Mouse (Mus musculus) CD4-positive, CD25-positive, alpha-beta regulatory T cell, adult 4 months (primary cell): Measurements from ENCODE around the gene Ttc8. TPM values are rescaled to one million over a fixed set of nuclear protein-coding genes. Genes with fewer than 3 reads are reported as not detected.

Source experiments
- ATAC-seq: one replicate; pipeline ENCODE4 v1.8.0; 2017
- polyA plus RNA-seq, 2 experiments: library from polyadenylated mRNA; unstranded; fragments of 100-300 nt; shearing (Covaris generic); gene quantifications; one replicate each; pipeline ENCODE4 v1.2.1; 2017

Gene Ttc8
- polyA plus RNA-seq, 2 experiments from 2014 or later: 7.1 to 8.3 TPM

DNA sequence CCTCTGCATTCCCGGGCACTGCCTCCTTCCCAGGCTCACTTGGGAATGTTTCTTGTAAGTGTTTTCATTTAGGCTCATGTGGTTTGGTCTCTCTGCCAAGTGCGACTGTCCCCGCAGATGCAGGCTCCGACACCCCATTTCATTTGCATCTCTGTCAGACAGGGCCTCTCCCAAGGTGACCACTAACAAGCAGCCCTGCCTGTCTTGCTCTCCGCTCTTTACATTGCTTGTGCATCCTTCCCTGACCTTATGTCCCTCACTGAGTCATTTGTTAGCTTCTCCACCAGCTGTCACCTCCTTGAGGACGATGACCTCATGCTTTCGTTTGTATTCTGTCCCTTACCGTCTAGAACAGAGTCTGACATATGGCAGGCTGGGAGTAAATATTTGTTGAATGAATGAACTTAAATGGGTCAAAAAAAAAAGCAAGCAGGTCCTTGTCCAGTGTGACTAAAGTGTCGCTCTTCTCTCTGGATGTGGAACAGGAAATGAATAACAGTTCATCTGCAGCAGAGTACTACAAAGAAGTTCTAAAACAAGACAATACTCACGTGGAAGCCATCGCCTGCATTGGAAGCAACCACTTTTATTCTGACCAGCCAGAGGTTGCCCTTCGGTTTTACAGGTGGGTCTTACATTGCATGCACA is 53.9 kb downstream of the Ttc8 start:
- no peak for ATAC-seq

DNA sequence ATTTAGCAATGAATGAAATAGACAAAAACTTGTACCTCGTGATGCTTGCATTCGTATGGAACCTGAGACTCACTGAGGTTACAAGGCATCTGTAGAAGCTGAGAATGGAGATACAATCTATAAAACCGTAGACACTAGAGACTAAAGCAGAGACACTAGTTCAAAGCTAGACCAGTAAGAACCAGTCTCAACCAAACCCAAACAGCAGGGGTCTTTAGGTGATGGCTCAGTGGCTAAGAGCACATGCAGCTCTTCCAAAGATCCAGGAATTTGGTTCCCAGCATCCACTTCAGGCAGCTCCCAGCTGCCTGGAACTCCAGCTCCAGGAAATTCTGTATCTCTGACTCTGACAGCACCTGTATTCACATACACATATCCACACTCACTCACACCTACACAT is 60.7 kb downstream of the Ttc8 start:
- no peak for ATAC-seq

DNA sequence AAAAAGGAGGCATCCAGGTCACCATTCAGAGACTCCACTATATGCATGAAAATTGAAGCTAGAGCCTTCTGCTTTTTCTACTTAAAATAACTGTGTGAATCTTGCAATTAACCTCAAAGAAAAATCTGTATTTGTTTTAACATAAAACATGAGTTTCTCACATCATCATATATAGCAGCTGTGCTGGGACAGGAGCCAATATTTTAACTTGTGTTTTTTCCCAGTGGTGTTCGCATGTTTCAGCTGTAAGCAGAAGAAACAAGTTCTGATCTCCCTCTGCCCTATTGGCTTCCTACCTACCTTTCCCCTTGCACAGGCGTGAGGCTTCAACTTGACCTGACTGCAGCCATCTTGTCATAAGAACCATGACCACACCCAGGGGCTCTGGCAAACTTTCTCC is 64.4 kb downstream of the Ttc8 start:
- no peak for ATAC-seq

DNA sequence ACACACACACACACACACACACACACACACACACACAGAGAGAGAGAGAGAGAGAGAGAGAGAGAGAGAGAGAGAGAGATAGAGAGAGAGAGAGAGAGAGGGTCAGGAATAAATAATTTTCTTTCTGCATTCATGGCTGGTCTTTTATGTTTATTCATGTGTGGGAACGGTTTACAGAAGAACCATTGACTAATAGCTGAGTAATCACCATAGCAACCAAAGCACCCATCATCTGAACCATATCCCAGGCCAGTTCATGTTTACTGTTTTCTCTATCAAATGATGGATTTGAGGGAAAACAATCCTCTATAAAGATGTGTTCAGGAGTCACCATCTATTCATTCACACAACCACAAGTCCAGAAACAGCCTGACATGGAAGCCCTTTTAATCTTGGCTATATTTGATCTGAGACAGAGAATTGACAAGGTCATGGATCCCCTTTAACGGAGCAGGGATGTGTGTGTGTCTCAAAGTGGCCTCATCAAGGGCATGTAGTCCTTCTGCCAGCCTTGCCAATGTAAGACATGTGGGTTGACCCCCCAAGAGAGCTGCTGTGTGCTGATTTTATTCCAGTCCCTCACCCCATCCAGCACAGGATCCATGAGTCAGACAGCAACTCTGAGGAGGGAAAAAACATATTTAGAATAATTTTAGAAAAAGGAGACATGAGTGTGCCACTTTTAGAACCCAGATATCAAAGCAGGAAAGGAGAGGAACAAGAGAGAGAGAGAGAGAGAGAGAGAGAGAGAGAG is 70.9 kb downstream of the Ttc8 start:
- ATAC-seq: no peak

DNA sequence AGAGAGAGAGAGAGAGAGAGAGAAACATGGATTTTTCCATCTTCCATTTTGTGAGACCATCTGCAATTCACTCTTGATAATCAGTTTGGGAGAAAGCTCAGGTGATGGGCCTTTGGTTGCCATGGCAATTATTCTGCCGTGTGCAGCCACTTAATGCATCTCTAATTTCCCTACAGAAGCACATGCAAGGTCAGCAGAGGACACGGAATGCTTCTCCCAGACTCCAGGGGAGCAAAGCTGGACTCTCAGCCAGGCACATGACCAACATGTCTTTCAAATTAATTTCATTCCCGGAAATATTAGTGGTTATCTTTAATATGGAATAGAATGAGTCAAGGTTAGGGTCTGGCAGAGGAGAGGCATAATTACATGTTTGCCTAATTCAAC is 71.4 kb downstream of the Ttc8 start:
- no peak for ATAC-seq

DNA sequence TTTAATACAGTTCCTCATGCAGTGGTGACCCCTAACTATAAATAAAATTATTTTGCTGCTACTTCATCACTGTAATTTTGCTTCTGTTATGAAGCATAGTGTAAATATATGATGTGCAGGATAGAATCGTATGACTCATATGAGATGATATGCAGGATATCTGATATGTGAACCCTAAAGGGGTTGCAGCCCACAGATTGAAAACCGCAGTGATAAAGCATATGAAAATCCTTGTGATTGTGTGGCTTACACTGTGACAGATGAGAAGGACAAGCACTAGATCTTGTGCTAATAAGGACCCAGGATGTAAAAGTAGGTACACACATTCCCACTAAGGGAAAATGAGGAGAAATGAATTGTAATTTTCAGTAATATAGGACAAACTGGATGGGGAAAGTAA is 73.4 kb downstream of the Ttc8 start:
- no peak for ATAC-seq

DNA sequence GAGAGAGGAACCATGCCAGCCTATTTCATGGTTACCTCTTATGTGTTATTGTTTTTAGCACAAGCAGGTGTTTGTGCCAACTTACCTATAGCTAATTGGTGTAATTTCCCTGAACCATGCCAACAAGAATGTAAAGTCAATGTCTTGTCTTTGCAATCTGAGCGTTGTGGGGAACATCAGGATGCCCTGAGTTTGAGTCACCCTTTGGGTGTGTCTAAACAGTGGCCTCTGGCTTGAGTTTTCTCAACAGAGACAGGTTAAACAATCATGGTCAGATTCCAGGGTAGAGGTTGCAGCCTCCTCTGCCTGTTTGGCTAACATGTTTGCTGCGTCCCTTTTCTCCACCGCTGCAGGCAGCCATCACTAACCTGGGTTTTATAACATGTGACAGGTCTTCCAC is 74.0 kb downstream of the Ttc8 start:
- no peak for ATAC-seq

DNA sequence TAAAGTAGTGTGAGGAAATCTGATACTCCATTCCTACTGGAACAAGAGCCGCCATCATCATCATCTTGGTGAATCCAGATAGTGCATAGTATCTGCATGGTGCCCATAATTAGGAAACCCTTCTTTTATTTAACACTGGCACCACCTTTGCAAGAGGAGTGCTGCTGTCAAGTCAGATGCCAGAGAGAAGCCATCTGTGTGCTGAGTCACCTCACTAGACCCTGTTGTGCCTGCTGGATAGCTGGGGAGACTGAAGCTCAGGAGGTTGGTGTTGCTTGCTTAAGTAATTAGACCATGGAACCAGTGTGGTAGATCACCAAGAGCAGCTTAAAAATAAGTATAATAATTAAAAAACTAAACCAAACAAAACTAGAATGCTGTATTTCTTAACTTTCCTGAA is 75.5 kb downstream of the Ttc8 start:
- ATAC-seq: no peak

DNA sequence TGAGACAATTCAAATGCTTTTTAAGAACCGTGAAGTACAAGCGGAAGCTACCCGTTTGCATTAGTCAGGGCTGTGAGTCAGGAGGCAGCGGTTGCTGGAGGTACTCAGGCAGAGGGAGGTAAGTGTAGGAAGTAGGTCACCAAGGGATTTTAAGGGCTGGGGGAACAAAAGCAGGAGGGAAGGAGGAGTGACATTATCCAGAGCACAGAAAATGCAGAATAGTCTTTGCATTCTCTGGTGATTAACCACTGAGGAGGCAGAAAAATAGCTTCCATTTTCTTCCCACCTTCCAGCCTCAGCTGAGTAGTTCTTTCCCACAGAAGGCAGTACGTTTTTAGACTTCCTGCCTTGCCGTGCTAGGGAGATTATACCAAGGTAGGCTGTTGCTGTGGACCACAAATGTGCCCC is 76.2 kb downstream of the Ttc8 start:
- ATAC-seq: no peak

DNA sequence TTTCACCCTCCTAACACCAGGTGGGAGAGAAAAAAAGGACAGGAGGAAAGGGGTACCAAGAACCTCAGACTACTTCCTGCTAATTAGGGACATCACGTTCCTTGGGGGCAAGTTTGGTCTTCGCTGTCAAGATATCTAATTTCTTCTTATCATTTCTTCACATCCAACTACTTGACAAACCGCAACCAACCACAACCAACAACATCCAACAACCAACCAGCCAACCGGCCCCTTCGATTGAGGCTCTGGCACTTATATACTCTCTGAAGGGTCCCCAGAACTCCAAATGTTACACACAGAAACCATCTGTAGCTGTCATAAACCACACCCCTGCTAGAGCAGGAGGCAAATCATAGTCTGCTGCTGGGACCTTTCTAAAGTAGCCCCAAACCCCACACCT is 76.7 kb downstream of the Ttc8 start:
- ATAC-seq: no peak

DNA sequence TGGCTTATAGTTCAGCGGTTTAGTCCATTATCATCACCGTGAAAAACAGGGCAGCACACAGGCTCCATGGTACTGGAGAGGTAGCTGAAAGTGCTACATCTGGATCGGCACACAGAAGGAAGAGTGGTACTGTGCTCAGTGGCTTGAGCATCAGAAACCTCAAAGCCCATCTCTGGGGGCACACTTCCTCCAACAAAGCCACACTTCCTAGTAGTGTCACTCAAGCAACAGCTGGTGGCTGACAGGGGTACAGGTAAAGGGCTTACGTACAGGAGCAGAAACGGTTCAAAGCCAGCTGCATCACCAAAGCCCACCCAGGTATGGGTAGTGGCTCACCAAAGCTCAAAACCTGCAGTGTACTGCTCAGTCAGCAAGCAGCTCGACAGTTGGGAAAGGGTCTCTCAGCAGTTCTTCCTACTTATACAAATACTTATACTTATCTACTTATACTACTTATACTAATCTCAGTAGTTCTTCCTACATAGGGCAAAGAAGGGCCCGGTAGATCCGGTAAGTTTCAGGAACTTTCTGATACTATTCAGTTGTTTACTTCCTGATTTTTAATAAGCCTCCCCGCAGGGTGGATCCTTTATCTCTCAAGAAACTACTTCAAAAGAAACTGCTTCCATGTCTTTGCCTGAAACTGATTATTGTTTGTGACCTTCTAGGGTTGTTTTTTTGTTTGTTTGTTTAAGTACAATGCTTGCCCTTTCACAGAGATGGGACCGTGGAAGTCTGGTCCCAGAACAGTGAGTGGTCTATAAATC is 78.5 kb downstream of the Ttc8 start:
- no peak for ATAC-seq

DNA sequence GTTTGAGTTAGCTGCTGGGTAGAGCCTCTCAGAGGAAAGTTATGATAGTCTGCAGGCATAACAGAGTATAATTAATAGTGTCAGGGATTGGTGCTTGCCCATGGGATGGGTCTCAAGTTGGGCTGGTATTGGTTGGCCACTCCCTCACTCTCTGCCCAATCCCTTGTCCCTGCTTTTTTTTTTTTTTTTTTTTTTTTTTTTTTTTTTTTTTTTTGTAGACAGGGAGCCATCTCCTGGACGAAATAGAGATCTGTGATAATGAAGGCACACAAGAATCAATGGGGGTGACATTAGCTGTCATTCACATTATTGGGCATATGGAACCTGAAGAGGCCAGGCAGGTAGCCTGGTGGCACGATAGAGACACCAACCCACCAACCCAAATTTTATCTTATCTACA is 79.9 kb downstream of the Ttc8 start:
- ATAC-seq: no peak

DNA sequence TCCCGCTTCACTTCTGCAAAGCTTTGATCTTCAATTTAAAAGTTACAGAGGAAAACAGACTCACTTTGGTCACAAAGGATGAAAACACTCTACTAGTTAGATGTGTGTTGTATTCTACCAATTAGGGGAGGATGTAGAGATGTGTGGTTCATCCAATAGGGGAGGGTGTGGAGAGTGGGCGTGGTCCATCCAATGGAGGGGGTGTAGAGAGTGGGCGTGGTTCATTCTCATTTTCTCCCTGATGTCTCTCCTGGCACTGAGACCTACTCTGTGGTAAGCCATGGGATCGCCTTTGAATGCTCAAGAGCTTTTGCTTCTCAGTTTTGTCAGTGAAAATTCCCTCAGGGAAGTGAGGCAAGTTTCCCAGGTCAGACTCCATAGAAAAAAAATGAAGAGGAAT is 82.7 kb downstream of the Ttc8 start:
- no peak for ATAC-seq

DNA sequence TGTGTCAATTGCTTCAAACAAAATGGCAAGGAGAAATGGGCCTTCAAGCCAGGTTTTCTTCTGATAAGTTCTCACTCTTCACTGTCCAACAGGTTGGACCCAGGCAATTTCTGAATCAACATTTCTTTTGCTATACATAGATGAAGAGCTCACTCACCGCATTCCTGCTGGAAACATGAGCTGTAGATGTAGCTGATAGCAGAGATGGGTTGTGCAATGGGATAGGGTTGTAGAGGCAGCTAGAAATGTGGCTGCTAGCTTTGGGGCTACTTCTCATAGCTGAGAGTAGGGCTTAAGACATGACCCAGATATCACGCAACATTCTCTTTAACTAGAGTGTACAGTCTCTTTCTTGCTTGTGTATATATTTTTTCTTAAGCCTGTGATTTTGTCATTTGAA is 84.4 kb downstream of the Ttc8 start:
- no peak for ATAC-seq

DNA sequence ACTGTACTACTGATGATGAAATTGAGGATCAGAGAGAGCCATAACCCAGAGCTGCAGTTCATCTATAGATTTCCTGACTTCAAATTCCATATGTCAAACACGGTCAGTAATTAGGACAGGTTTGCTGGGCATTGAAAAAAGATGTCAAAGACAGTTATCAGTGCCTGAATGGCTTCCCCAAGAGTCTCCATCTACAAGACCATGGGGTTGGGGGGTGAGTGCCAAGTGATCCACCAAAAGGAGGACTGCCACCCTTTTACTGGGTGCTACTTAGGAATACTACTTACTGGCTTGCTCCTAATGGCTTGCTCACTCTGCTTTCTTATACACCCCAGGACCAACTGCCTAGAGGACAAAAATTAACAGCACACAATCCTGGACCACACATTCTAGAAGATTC is 88.4 kb downstream of the Ttc8 start:
- ATAC-seq: no peak

DNA sequence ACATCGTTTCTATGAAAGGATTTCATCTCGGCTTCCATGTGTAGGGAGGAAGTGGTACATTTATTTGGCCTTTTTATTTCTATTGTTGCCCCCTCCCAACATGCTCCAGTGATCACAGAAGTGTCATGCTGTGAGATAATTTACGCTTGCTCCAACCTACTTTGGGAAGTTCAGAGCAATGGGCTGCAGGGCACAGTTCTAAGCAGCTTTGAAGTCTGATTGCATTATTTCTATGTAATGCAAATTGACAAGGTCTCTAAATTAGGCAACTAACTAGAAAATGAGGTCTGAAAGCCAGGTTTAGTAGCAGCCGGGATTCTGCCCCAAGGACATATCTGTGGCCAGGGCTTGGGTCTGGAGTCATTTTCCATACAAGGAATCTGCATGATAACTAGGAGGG is 89.1 kb downstream of the Ttc8 start:
- no peak for ATAC-seq

DNA sequence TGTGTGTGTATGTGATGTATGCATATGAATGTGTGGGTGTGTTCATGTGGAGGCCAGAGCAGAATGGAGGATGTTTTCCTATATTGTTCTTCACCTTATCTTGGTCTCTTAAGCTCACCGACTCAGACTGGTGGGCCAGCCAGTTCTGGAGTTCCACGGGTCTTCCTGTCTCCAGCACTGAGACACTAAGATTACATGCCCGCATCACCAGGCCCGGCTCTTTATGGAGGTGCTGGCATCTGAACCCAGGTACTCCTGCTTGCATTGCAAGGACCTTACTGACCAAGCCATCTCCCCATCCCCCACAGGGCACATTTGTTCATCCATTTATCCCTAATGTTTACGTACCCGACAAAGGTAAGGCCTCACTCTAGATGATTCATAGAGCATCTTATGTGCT is 89.7 kb downstream of the Ttc8 start:
- no peak for ATAC-seq

DNA sequence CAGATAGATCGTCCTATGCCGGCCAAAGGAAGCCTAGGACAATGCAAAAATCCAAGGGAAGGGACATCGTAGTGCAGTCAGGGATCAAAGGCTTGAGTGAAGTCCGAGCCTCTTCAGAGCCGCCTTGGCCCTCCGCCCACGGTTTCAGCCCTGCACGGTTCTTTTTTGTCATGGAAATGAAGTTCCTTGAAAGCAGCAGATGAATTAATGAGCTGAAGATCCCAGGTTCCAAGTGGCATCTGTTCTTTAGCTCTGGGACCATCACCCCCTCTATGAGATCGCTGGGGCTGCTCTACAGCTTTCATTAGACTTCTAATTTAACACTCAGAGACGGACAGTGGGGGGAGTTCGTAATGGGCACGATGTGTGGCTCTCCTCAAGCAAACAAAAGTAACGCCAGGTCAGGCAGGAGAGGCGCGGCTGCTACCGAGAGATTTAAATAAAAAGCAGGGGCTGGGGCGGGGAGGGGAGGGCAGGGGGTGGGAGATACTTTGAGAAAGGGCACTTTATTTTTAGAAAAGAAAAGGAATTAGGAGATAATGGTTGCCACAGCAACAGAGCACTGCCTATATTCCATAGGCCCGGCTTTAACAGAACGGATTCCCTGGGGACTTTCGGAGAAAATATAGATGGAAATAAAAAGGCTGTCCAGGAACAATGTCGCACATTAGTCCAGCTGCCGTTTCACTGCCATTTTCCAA is 90.9 kb downstream of the Ttc8 start:
- no peak for ATAC-seq

DNA sequence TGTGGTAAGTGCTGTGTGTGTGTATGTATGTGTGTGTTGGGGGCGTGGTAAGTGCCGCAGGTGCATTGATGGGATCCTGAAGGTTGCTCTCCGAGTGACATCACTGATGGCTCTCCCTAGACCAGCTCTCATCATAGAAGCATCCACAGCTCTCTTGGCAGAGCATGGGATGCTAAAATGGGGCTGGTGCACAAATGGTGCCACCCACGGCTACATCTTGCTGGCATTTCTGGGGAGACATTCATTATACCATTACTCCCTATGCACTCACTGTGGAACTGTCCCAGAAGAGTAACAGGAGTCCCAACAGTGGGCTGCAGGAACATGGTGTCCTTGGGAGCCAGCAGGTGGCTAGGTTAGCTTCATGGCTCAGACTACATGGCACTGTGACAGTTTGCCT is 95.5 kb downstream of the Ttc8 start:
- no peak for ATAC-seq

DNA sequence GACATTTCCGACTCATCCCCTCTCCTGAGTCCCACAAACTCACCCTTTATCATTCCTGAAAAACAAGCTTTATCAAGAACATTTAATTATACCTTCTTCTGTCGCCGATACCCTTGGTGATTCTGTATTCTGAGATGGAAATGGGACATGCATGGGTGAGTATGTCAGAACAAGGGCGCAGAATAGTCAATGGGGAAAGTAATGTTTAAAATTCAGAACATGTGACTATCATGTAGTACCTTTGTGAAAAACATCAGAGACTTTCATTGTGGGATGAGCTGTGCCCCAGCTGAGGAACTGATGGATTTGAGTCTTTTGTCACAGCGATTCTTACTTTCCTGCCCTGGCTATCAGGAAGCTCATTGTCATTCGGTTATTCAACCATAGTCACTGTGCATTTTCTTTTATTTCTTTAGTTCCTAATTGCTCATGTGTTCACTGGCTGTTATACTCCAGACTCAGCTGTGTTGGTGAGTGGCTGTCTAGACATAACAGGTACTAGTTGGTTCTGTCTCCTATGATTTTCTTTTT is 104.1 kb downstream of the Ttc8 start:
- no peak for ATAC-seq

DNA sequence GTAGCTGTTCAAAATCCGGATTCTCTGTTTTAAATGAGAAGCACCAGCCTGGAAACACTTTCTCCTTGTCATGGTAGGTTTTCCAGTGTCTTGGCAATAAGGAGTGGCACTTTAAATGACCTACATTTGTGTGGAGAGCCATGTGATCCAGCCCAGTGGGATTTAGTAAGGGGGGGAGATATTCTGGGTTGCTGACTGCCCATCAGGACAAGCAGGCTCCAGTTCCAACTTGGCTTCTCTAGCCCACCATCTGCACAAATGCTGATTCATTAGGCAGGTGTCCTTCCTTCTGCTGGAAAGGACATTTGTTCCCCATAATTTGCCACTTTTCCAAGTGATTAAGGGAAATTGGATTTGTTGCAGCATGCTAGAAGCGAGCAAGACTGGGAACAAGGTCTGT is 105.9 kb downstream of the Ttc8 start:
- no peak for ATAC-seq

DNA sequence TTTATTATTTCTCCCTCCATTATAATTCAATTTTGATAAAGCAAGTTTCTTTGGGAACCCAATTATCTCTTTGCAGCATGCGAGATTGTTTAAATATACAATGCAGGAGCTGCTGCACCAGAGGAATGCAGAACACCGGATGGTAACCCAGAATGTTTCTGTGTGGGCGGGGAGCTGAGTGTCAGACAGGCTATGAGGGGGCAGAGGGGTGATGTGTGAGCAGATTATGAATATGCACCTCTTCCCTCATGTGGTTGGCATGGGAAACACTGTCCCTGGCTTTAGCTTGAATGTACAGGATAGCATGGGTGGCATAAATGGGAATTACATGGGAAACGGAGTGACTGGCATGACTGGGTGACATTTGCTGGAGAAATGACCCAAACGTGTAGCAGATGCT is 108.3 kb downstream of the Ttc8 start:
- ATAC-seq: no peak

DNA sequence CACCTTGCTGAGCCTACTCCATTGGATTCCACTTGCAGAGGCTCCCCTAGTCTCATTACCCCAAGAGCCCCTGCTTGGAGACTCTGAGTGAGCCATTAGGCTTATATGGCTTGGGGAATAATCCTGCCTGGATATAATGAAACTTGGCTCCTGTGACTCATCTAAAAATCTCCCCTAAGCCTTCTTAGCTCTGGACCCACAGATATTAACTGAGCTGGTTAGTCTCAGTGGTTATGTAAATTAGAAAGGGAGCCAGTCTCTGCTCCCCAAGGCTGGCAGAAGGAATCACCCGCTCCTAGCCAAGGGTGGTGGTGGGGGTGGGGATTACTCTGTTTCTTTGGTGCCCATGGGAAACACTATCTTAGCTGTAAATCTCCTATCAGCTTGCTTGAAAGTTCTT is 109.6 kb downstream of the Ttc8 start:
- no peak for ATAC-seq
